ENCODE assay signal across 31 mouse cellular contexts in the genomic region with DNA sequence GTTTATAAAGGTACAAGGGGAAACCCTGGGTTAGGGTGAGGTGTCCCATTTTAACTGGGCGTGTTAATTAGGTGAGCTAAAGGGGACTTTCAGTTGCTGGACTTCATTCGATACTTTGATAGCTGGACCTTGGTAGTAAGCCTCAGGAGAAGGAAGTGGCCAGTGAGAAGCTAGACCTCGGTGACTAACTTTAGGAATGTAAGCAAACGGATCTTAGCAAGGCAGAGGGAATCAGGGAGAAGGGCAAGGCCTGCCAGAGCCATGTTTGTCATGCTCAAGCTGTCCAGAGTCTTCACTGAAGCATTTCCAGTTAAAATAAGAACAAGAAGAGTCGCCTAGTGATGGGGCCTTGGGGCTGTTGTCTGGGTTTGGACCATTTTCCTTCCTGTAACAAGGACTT. TPM values are rescaled to one million over a fixed set of nuclear protein-coding genes. Genes with fewer than 3 reads are reported as not detected.
"Had no signal": no experiment of that assay in that cellular context is flagged by ENCODE, and none has a peak within 500 bp of the region (broad histone marks: within the 10 kb centered on the region; RNA-seq: fewer than 3 reads in every experiment).

No protein-coding gene starts in this region.

- H3K27ac ChIP-seq: heart, embryonic 10.5 days; hindbrain, embryonic 13.5 days; hindbrain, embryonic 15.5 days; hindbrain, postnatal 0 days; kidney, embryonic 15.5 days; kidney, postnatal 0 days; limb, embryonic 10.5 days; limb, embryonic 12.5 days; liver, embryonic 13.5 days had no signal

- H3K9me3 ChIP-seq: hindbrain, embryonic 13.5 days; hindbrain, embryonic 15.5 days; limb, embryonic 10.5 days; limb, embryonic 12.5 days had no signal

- H3K4me2 ChIP-seq: heart, embryonic 12.5 days; hindbrain, embryonic 13.5 days; hindbrain, embryonic 15.5 days; kidney, embryonic 15.5 days; limb, embryonic 12.5 days; liver, embryonic 11.5 days; liver, embryonic 13.5 days had no signal

- H3K4me3 ChIP-seq: heart, embryonic 10.5 days; heart, embryonic 12.5 days; hindbrain, embryonic 13.5 days; hindbrain, embryonic 15.5 days; kidney, embryonic 15.5 days; limb, embryonic 10.5 days; limb, embryonic 12.5 days; liver, embryonic 13.5 days had no signal

- H3K27me3 ChIP-seq: heart, embryonic 12.5 days; hindbrain, embryonic 15.5 days; limb, embryonic 12.5 days; liver, embryonic 13.5 days had no signal

- ATAC-seq: hindbrain, postnatal 0 days; intestine, embryonic 16.5 days had no signal

- H3K36me3 ChIP-seq: heart, embryonic 10.5 days; hindbrain, embryonic 13.5 days; hindbrain, embryonic 15.5 days had no signal

- H3K9ac ChIP-seq: heart, embryonic 12.5 days; hindbrain, embryonic 13.5 days; hindbrain, embryonic 15.5 days; kidney, embryonic 15.5 days; limb, embryonic 12.5 days; liver, embryonic 13.5 days had no signal

- DNase-seq: gastrocnemius, postnatal 14 days; gastrocnemius, postnatal 36 days; heart, adult 18-20 months; heart, postnatal 10 days; kidney, adult 11 months; kidney, adult 2 months; kidney, adult 9 months; kidney, postnatal 14 days; kidney, postnatal 36 days; layer of hippocampus, adult 9-11 months; layer of hippocampus, postnatal 36 days; liver; liver, embryonic 13.5 days had no signal

RNA-seq across cellular contexts. Expression of a gene that starts 20.2 kb away (rescaled TPM):
- polyA plus RNA-seq: gonadal fat pad, adult 2 months; heart, embryonic 10.5 days; heart, embryonic 12.5 days; heart, embryonic 14.5 days; heart, embryonic 16.5 days; hindbrain, embryonic 11.5 days; hindbrain, embryonic 13.5 days; hindbrain, embryonic 15.5 days; hindbrain, postnatal 0 days; intestine, embryonic 14.5 days; kidney, embryonic 15.5 days; kidney, postnatal 0 days; large intestine, adult 2 months; limb, embryonic 10.5 days; limb, embryonic 12.5 days; limb, embryonic 14.5 days; liver, embryonic 11.5 days; liver, embryonic 13.5 days had no signal
